Mouse (Mus musculus): ENCODE results near the gene 2200002J24Rik. TPM values are rescaled to one million over a fixed set of nuclear protein-coding genes. Genes with fewer than 3 reads are reported as not detected.
A peak's percentile ranks its signal among the peaks of the same experiment; 100 is the strongest.

Gene 2200002J24Rik
- total RNA-seq (2021), result not detected
- long read RNA-seq, experiment 1, result 0 reads
- long read RNA-seq, experiment 2, result 0 reads

- TF ChIP-seq CTCF (conservative IDR thresholded peaks at IDR 0.05), result no peak
- DNase-seq (ENCODE audit: low spot score in 2 of 2), result no peak
- Histone ChIP-seq H3K27ac (no peak within 1 kb of the TSS), H3K4me3 (no peak within 1 kb of the TSS)
Measured at GRCm38 (mm10) chr7:30698589-30698988, at the start of gene 2200002J24Rik. TSS of gene 2200002J24Rik (plus strand) at chr7:30698926.

- peak within 1 kb of the TSS; percentile 77 for H3K4me3 ChIP-seq
- H3K27ac ChIP-seq, result peak within 1 kb of the TSS; percentile 93
- TF ChIP-seq CTCF (conservative IDR thresholded peaks at IDR 0.05), result no peak
- DNase-seq (ENCODE audit: low spot score in 2 of 2), result peak; percentile 99
Measured at GRCm38 (mm10) chr7:30649591-30650540, 48.9 kb upstream of the 2200002J24Rik start, which contains the start of gene Rbm42. TSS of gene Rbm42 (minus strand) at chr7:30650317.

GRCm38 (mm10) chr7:30664529-30665200 is 34.1 kb upstream of the 2200002J24Rik start, which contains the start of gene Haus5:
TSS of gene Haus5 (minus strand) at chr7:30664994.
- peak; percentile 89 to 95 for DNase-seq (ENCODE audit: low spot score in 2 of 2)
- peak within 1 kb of the TSS; percentile 75 for H3K4me3 ChIP-seq
- no peak for TF ChIP-seq CTCF (conservative IDR thresholded peaks at IDR 0.05)
- peak within 1 kb of the TSS; percentile 86 for H3K27ac ChIP-seq

GRCm38 (mm10) chr7:30665321-30665720 is 33.4 kb upstream of the 2200002J24Rik start:
- Histone ChIP-seq H3K27ac (peak overlapping the region; percentile 86), H3K4me3 (peak overlapping the region; percentile 75)
- no peak for TF ChIP-seq CTCF (conservative IDR thresholded peaks at IDR 0.05)
- DNase-seq (ENCODE audit: low spot score in 2 of 2), result no peak

GRCm38 (mm10) chr7:30669229-30669628 is 29.5 kb upstream of the 2200002J24Rik start:
- peak; percentile 63 for TF ChIP-seq CTCF (conservative IDR thresholded peaks at IDR 0.05)
- no peak for DNase-seq (ENCODE audit: low spot score in 2 of 2)
- no peak overlapping the region for H3K27ac ChIP-seq
- no peak overlapping the region for H3K4me3 ChIP-seq

GRCm38 (mm10) chr7:30671480-30671879 is 27.2 kb upstream of the 2200002J24Rik start, which contains the start of gene Pmis2:
TSS of gene Pmis2 (minus strand) at chr7:30671605.
- no peak for TF ChIP-seq CTCF (conservative IDR thresholded peaks at IDR 0.05)
- Histone ChIP-seq H3K27ac (no peak within 1 kb of the TSS), H3K4me3 (no peak within 1 kb of the TSS)
- DNase-seq (ENCODE audit: low spot score in 2 of 2), result no peak

GRCm38 (mm10) chr7:30678263-30678975 is 20.3 kb upstream of the 2200002J24Rik start:
- H3K4me3 ChIP-seq, result no peak overlapping the region
- TF ChIP-seq CTCF (conservative IDR thresholded peaks at IDR 0.05), result peak; percentile 40
- DNase-seq (ENCODE audit: low spot score in 2 of 2), result peak in 1 of 2 experiments; percentile 16
- H3K27ac ChIP-seq, result no peak overlapping the region

GRCm38 (mm10) chr7:30681897-30682296 is 16.8 kb upstream of the 2200002J24Rik start:
- no peak overlapping the region for H3K27ac ChIP-seq
- H3K4me3 ChIP-seq, result no peak overlapping the region
- DNase-seq (ENCODE audit: low spot score in 2 of 2), result no peak
- no peak for TF ChIP-seq CTCF (conservative IDR thresholded peaks at IDR 0.05)

GRCm38 (mm10) chr7:30683425-30683824 is 15.3 kb upstream of the 2200002J24Rik start:
- Histone ChIP-seq H3K4me3 (no peak overlapping the region), H3K27ac (no peak overlapping the region)
- no peak for TF ChIP-seq CTCF (conservative IDR thresholded peaks at IDR 0.05)
- no peak for DNase-seq (ENCODE audit: low spot score in 2 of 2)

GRCm38 (mm10) chr7:30688325-30688724 is 10.4 kb upstream of the 2200002J24Rik start:
- peak in 1 of 2 experiments; percentile 8 for DNase-seq (ENCODE audit: low spot score in 2 of 2)
- Histone ChIP-seq H3K27ac (no peak overlapping the region), H3K4me3 (no peak overlapping the region)
- no peak for TF ChIP-seq CTCF (conservative IDR thresholded peaks at IDR 0.05)

GRCm38 (mm10) chr7:30698101-30698500 is 625 bp upstream of the 2200002J24Rik start:
- TF ChIP-seq CTCF (conservative IDR thresholded peaks at IDR 0.05), result no peak
- DNase-seq (ENCODE audit: low spot score in 2 of 2), result no peak
- Histone ChIP-seq H3K4me3 (no peak overlapping the region), H3K27ac (no peak overlapping the region)

- H3K4me3 ChIP-seq, result no peak overlapping the region
- DNase-seq (ENCODE audit: low spot score in 2 of 2), result no peak
- H3K27ac ChIP-seq, result no peak overlapping the region
- TF ChIP-seq CTCF (conservative IDR thresholded peaks at IDR 0.05), result no peak
Measured at GRCm38 (mm10) chr7:30706214-30706882, 7.6 kb downstream of the 2200002J24Rik start.
